Mouse (Mus musculus): ENCODE measurements around the gene Dnmt3a.

- TF ChIP-seq SIN3A (IDR thresholded peaks at IDR 0.05; ENCODE audit: low read length) (no peak), RAD21 (IDR thresholded peaks at IDR 0.05; ENCODE audit: low read depth, low read length) (no peak), BHLHE40 (IDR thresholded peaks at IDR 0.05; ENCODE audit: borderline replicate concordance, low read depth, low read length) (no peak), CTCF (IDR thresholded peaks at IDR 0.05 in 2 of 3, conservative IDR thresholded peaks at IDR 0.05 in 1 of 3; ENCODE audit: control insufficient read depth in 1 of 3, insufficient read depth in 1 of 3, low read depth in 2 of 3, low read length in 3 of 3, poor library complexity in 1 of 3, severe bottlenecking in 1 of 3) (no peak), POLR2A (IDR thresholded peaks at IDR 0.05; ENCODE audit: control insufficient read depth in 1 of 2, insufficient read depth in 1 of 2, low read depth in 1 of 2, low read length in 2 of 2, poor library complexity in 1 of 2) (no peak), ZC3H11A (IDR thresholded peaks at IDR 0.05; ENCODE audit: low read depth, low read length) (no peak), ZMIZ1 (IDR thresholded peaks at IDR 0.05; ENCODE audit: low read depth, low read length) (no peak)
Observed at GRCm38 (mm10) chr12:3907418-3907817, 101.6 kb downstream of the Dnmt3a start.

Measured in MEL (cell line).